Mouse (Mus musculus): ENCODE results near the gene Galnt16. TPM values are rescaled to one million over a fixed set of nuclear protein-coding genes. Genes with fewer than 3 reads are reported as not detected.

Galnt16 gene
- polyA plus RNA-seq, 1 experiment, result 3.0 TPM

GRCm38 (mm10) chr12:80530630-80531029 is 12.6 kb downstream of the Galnt16 start:
- DNase-seq (ENCODE audit: low read depth), result no peak

- no peak for DNase-seq (ENCODE audit: low read depth)
Measured at GRCm38 (mm10) chr12:80531585-80531984, 13.5 kb downstream of the Galnt16 start.

- no peak for DNase-seq (ENCODE audit: low read depth)
Measured at GRCm38 (mm10) chr12:80533876-80534275, 15.8 kb downstream of the Galnt16 start.

GRCm38 (mm10) chr12:80537313-80537712 is 19.2 kb downstream of the Galnt16 start:
- DNase-seq (ENCODE audit: low read depth), result no peak

- DNase-seq (ENCODE audit: low read depth), result no peak
Measured at GRCm38 (mm10) chr12:80538311-80538710, 20.2 kb downstream of the Galnt16 start.

- no peak for DNase-seq (ENCODE audit: low read depth)
Measured at GRCm38 (mm10) chr12:80545310-80545709, 27.2 kb downstream of the Galnt16 start.

- no peak for DNase-seq (ENCODE audit: low read depth)
Measured at GRCm38 (mm10) chr12:80549646-80550045, 31.6 kb downstream of the Galnt16 start.

- no peak for DNase-seq (ENCODE audit: low read depth)
Measured at GRCm38 (mm10) chr12:80553157-80553556, 35.1 kb downstream of the Galnt16 start.

GRCm38 (mm10) chr12:80554312-80554711 is 36.2 kb downstream of the Galnt16 start:
- DNase-seq (ENCODE audit: low read depth), result no peak

- DNase-seq (ENCODE audit: low read depth), result no peak
Measured at GRCm38 (mm10) chr12:80561904-80562303, 43.8 kb downstream of the Galnt16 start.

GRCm38 (mm10) chr12:80562793-80563192 is 44.7 kb downstream of the Galnt16 start:
- no peak for DNase-seq (ENCODE audit: low read depth)

GRCm38 (mm10) chr12:80564990-80565389 is 46.9 kb downstream of the Galnt16 start:
- no peak for DNase-seq (ENCODE audit: low read depth)

GRCm38 (mm10) chr12:80565793-80566192 is 47.7 kb downstream of the Galnt16 start:
- no peak for DNase-seq (ENCODE audit: low read depth)

GRCm38 (mm10) chr12:80566502-80566901 is 48.4 kb downstream of the Galnt16 start:
- DNase-seq (ENCODE audit: low read depth), result no peak

- no peak for DNase-seq (ENCODE audit: low read depth)
Measured at GRCm38 (mm10) chr12:80567375-80567774, 49.3 kb downstream of the Galnt16 start.

GRCm38 (mm10) chr12:80569561-80569960 is 51.5 kb downstream of the Galnt16 start:
- DNase-seq (ENCODE audit: low read depth), result no peak

- no peak for DNase-seq (ENCODE audit: low read depth)
Measured at GRCm38 (mm10) chr12:80574318-80574717, 56.2 kb downstream of the Galnt16 start.

GRCm38 (mm10) chr12:80574825-80575371 is 56.8 kb downstream of the Galnt16 start:
- DNase-seq (ENCODE audit: low read depth), result no peak

GRCm38 (mm10) chr12:80577049-80577448 is 59.0 kb downstream of the Galnt16 start:
- no peak for DNase-seq (ENCODE audit: low read depth)

- no peak for DNase-seq (ENCODE audit: low read depth)
Measured at GRCm38 (mm10) chr12:80581357-80581756, 63.3 kb downstream of the Galnt16 start.

GRCm38 (mm10) chr12:80584973-80585372 is 66.9 kb downstream of the Galnt16 start:
- DNase-seq (ENCODE audit: low read depth), result no peak

- no peak for DNase-seq (ENCODE audit: low read depth)
Measured at GRCm38 (mm10) chr12:80594141-80594540, 76.1 kb downstream of the Galnt16 start.

- DNase-seq (ENCODE audit: low read depth), result no peak
Measured at GRCm38 (mm10) chr12:80594781-80595180, 76.7 kb downstream of the Galnt16 start.

GRCm38 (mm10) chr12:80595566-80595965 is 77.5 kb downstream of the Galnt16 start:
- DNase-seq (ENCODE audit: low read depth), result no peak
